Mouse (Mus musculus) hematopoietic stem cell, adult 5-6 weeks (primary cell): Measurements from ENCODE around the gene Celsr1. TPM values are rescaled to one million over a fixed set of nuclear protein-coding genes. Genes with fewer than 3 reads are reported as not detected.

Source experiments
- ATAC-seq, 2 experiments: fragments of 125-278 bp in 1 of 2; replicated peaks in 1 of 2; 2 replicates each; pipeline ENCODE4 v1.8.0; 2016 to 2017; ENCODE audit warnings: inconsistent platforms in 2 of 2, mild to moderate bottlenecking in 2 of 2, moderate number of reproducible peaks in 2 of 2, low read depth in 1 of 2, moderate TSS enrichment in 1 of 2; ENCODE audit not compliant: low FRiP score in 2 of 2, poor library complexity in 2 of 2, severe bottlenecking in 2 of 2, insufficient read depth in 1 of 2, low TSS enrichment in 1 of 2
- total RNA-seq: library from RNA; stranded (forward); fragments of 172-1452, 232-1000 nt; gene quantifications from 2 replicates; pipeline ENCODE4 v1.2.3, GENCODE M21; 2017

Celsr1 gene
- total RNA-seq, 1 experiment from 2014 or later = 3.0 TPM

DNA sequence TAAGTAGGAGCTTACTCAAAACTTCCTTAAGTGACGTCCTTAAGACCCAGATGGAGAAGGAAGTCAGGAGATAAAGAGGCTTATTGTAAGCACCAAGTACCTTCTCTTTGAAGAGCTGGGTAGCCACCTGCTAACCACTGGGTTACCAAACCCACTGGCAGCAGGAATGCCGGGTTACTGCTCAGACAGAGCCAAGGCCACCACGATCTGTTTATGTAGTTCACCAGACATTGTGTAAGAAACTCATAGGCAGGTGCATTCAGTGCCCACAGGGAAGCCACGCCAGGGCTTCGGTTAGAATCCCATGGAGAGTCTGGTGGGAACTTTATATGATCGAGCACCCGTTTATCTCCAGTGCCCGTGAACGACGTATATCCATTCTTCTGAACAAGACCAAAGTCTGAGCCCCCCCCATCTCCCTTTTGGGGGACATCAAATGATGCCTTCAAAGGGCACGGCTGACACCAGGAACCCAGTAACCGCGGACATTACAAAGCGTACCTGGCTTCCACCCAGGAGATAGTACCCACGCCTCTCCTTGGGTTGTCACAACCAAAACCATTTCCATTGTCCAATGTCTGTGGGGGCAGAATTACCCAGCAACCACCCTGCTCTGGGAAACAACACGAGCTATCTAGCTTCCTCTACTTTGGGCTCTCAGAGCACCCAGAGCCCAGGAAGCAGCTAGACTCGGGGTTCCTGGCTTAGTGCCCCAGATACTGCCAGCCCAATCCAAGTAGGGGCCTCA, 42.7 kb downstream of the Celsr1 start:
- no peak for ATAC-seq

DNA sequence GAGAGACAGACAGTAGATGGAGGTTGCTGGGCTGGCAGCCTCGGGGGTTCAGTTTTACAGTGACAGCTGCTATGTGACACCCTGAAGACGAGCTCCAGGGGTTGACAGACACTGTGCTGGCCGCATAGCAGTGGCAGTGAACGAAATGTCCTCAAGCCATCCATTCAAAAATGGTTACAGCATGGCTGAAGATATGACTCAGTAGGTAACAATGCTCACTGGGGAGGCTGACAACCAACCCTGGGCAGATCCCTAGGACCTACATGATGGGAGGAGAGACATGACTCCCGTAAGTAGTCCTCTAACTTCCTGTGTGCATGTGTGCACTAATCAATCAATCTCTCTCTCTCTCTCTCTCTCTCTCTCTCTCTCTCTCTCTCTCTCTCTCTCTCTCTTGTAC, 45.7 kb downstream of the Celsr1 start:
- no peak for ATAC-seq

- no peak for ATAC-seq
Observed at GRCm38 (mm10) chr15:85986170-85986569, 47.4 kb downstream of the Celsr1 start.

DNA sequence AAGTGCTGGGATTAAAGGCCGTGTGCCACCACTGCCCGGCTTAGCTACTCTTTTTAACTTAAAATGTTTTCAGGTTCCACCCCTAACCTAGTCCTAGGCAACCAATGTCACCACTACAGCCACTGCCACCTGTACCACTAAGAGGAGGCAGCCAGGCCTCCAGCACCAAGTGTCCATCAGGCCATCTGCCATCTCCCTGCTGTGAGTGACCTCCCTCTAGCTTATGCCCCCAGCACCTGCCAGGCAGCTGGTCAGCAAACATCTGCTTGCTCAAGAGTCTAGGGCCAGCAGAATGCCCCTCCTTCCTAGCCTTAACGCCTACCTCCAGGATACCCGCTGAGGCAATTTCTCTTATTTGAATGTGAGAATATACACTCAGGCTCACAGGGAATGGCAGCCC, 48.0 kb downstream of the Celsr1 start:
- ATAC-seq = no peak

GRCm38 (mm10) chr15:85983131-85983530, 50.4 kb downstream of the Celsr1 start:
- no peak for ATAC-seq

DNA sequence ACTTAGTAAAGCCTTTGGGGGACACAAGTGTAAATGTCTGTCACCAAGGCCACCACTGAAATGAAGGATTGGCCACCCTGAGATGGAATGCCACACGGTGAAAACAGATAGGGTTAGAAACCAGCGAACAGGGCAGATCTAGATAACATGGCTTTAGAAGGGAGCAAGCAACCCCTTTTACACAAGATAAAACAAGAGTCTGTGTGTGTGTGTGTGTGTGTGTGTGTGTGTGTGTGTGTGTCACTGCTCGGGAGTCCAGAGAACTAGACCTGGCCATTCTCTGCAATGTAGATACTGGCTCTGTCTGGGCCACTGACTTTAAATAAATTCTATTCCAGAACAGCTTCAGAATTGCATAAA, 51.2 kb downstream of the Celsr1 start:
- ATAC-seq = no peak

DNA sequence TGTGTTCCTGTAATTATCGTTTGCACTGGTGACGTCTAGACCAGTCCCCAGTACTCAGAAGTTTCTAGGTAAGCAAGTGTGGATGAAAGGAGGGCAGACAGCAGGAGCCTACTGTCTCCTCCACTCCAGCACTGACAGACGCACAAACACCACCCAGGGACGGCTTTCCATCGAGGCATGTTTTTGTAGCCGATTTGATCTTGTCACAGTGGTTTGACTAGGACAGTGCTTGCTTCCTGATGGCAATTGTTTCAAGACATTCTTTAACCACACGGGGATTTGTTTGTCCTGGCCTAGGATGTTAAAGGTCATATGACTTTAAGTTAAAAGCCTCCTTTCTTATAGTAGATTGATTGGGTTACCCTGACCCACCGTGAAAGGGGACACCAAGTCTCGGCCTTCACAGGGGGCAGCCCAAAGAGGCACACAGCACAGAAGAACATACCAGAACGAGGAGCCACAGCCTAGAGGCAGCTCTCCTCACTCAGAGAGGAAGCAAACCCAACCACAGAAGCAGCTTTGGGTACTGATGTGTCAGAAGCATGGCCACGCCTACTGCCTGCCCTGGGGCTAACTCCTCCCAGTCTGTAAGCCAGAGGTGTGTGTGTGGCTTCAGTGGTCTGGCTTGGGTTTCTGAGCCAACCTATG, 51.7 kb downstream of the Celsr1 start:
- ATAC-seq = peak; percentile 98

GRCm38 (mm10) chr15:85977086-85977485, 56.5 kb downstream of the Celsr1 start:
- ATAC-seq = peak; percentile 42 to 48; a peak in 3 of 4 replicates

DNA sequence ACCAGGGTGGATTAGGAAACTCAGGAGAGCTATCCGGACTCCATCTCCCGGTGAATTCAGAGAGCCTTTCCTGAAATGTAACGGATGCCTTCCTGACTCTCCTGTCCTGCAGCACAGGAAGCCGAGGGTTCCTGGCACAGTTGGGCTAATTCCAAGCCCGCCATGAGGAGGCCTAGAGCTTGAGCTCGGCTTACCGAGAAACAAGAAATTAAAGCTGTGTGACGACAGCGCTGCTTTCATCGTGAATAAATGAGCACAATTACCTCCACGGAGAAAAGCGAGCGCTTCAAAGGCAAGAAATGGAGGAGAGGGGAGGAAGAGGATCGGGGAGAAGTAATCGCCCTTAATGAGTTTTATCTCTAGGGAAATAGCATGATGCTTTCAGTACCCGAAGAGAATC, 57.8 kb downstream of the Celsr1 start:
- ATAC-seq = no peak

- ATAC-seq = no peak
Observed at GRCm38 (mm10) chr15:85971596-85971995, 62.0 kb downstream of the Celsr1 start.

- ATAC-seq = no peak
Observed at GRCm38 (mm10) chr15:85970441-85970840, 63.1 kb downstream of the Celsr1 start.

DNA sequence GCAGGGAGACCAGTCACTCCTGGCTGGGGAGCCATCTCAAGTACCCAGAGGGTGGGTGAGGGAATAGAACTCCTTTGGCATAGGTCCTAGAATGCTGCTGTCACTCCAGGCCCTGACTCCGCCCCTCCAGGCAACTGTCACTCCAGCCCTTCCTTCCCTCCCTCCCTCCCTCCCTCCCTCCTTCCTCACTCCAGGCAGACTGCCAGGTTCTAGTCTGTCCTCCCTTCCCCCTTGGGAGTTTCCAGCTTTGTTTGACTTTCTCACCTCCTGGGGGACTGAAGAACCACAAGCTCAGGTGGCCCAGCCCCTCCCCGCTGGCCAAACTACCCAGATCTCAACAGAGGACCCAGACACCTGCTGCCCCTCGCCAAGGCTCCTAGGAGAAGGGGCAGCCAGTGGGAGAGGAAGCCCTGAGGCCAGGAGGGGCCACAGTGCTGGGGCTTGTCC, 63.8 kb downstream of the Celsr1 start:
- ATAC-seq = peak; percentile 23 to 52; a peak in 3 of 4 replicates

DNA sequence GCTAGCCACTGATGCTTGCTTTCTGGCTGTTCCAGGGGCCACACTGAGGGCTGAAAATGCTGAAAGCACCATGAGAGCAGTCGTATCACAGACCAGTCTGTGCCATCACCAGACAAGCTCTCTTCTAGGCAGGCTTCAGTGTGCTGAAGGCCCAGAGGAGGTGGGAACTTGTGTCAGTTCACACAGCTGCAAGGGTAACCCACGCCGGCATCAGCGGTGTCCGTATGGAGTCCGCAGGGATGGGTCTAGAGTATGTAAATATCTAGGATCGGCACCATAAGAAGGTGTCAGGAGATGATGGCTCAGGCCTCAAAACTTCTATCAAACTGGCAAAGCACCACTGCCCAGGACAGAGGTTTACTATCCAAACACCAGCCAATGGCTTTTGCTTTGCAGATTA, 64.3 kb downstream of the Celsr1 start:
- no peak for ATAC-seq

DNA sequence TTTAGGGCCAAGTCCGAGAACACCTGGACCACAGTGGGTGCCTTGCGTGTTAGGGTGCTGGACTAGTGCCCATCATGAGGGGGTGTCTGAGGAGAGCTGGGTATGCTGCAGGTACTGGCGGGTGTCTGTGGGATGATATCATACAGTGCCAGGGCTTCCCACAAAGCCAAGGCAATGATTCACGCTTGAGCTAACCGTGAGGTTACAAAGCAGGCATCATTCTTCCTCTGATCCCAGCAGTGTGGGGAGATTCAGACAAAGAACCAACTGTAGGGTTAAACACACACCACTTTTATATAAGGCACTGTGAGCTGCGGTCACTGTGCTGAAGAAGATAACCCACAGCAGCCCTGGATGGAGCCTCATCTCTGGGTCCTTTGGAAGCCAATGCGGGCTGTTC, 67.5 kb downstream of the Celsr1 start:
- no peak for ATAC-seq

DNA sequence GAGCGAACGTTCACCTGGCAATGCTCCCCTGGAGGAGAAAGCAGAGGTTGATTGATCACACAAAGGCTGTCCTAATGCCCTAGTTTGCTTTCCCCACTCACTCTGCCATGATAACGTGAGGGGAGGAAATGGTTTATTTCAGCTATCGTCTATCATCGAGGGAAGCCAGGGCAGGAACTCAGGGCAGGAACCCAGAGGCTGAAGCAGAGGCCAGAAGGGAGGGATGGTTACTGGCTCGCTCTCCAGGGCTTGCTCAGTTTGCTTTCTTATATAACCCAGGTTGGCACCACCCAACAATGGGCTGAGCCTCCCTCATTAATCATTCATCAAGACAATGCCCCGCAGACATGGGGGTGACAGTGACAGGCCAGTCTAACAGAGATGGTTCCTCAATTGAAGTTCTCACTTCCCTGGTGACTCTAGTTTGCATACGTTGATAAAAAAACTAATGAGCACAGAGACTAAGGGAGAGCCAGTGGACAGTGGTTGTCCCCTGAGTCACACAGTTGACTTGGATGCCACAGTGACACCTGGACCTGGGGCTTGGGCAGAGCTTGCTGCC, 70.2 kb downstream of the Celsr1 start:
- ATAC-seq = 0 out of 4 replicates have a peak, but pooled peaks of 1 of the 2 experiments have one; percentile 20

GRCm38 (mm10) chr15:85962691-85963090, 70.9 kb downstream of the Celsr1 start:
- no peak for ATAC-seq

GRCm38 (mm10) chr15:85961651-85962050, 71.9 kb downstream of the Celsr1 start:
- no peak for ATAC-seq

DNA sequence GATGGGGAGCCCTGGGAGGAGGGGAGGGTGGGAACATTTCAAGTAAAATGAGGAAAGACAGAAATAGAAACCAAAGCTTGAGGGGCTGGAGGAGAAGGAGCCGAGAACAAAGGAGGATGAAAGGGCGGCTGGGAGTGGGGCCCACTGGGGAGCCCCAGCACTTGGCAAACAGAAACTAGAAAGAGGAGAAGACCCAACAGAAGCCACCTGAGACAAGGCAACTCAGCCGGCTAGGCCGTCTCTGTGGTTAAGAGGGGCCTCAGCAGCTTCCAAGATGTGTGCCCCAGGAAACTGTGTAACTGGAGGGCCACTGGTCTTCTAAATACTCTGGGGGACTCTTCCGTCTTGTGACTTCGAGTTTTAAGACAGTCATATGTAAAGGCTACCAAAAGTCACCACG, 72.4 kb downstream of the Celsr1 start:
- ATAC-seq = no peak
